Mouse (Mus musculus): ENCODE measurements around the gene Notch3. TPM values are rescaled to one million over a fixed set of nuclear protein-coding genes. Genes with fewer than 3 reads are reported as not detected.

Gene Notch3
- polyA plus RNA-seq, 1 experiment, result 24.5 TPM

DNA sequence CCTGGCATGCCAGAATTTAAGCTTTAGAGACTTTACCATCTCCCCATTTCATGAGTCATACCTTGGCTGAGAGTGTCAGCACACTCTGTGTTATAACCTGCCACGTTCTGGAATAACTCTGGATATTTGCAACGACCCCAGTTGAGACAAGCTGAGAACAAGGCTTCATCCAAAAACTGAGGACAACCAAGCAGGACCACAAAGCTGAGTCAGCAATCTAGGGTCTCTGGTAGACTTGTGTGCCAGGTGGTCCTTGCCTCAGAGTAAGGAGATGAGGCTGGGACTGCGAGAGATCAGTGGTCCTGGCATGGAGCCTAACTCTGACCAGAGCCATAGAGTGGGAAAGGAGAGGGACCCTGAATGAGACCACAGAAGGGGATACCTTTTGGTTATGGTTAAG lies 36.3 kb upstream of the Notch3 start:
- Histone ChIP-seq H3K4me1 (ENCODE audit: control insufficient read depth, insufficient read depth, insufficient read length) (no peaks in the 10 kb centered on the region), H3K36me3 (ENCODE audit: control insufficient read depth, insufficient read depth, low read length) (peaks cover 64% of the 10 kb centered on the region), H3K27me3 (ENCODE audit: control insufficient read depth, insufficient read depth, low read length) (no peaks in the 10 kb centered on the region), H3K4me3 (ENCODE audit: extremely low read depth, insufficient read depth, insufficient read length) (no peak overlapping the region), H3K27ac (ENCODE audit: insufficient read depth, low read length) (no peak overlapping the region)
- WGBS, result 91% methylated on average over 3 of the region's 3 CpGs
- no peak for DNase-seq (ENCODE audit: low read depth in 1 of 2, low spot score in 2 of 2)
- no peak for TF ChIP-seq POLR2A (IDR thresholded peaks at IDR 0.05; ENCODE audit: low read depth, low read length)
- no peak for TF ChIP-seq CTCF (IDR thresholded peaks at IDR 0.05; ENCODE audit: extremely low read depth, insufficient read depth, insufficient read length, insufficient replicate concordance)

GRCm38 (mm10) chr17:32201086-32201485 lies 34.4 kb upstream of the Notch3 start:
- no peak overlapping the region for H3K4me3 ChIP-seq (ENCODE audit: extremely low read depth, insufficient read depth, insufficient read length)
- 84% methylated on average over 5 of the region's 5 CpGs for WGBS
- peaks cover 63% of the 10 kb centered on the region for H3K36me3 ChIP-seq (ENCODE audit: control insufficient read depth, insufficient read depth, low read length)
- H3K27ac ChIP-seq (ENCODE audit: insufficient read depth, low read length), result no peak overlapping the region
- DNase-seq (ENCODE audit: low read depth in 1 of 2, low spot score in 2 of 2), result no peak
- no peak for TF ChIP-seq POLR2A (IDR thresholded peaks at IDR 0.05; ENCODE audit: low read depth, low read length)
- TF ChIP-seq CTCF (IDR thresholded peaks at IDR 0.05; ENCODE audit: extremely low read depth, insufficient read depth, insufficient read length, insufficient replicate concordance), result no peak
- H3K27me3 ChIP-seq (ENCODE audit: control insufficient read depth, insufficient read depth, low read length), result no peaks in the 10 kb centered on the region
- H3K4me1 ChIP-seq (ENCODE audit: control insufficient read depth, insufficient read depth, insufficient read length), result no peaks in the 10 kb centered on the region

DNA sequence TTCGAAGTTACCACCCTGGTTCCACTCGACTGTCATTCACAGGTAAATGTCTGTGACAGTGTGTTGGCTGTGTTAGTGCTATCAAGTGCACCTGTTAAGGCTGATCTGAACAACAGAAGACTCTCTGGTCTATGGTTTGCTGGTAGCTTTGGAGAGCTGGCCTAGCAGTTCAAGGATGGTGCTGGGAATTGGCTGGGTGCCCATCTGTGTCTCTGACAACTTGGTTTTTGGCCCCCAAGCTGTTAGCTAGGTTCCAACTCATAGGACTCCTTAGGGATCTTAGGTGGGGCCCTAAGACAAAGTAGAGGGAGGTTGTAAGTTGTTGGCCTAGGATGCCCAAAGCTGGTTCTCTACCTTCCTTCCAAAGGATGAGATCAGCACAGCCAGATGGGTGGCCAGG lies 33.1 kb upstream of the Notch3 start:
- no peak for TF ChIP-seq CTCF (IDR thresholded peaks at IDR 0.05; ENCODE audit: extremely low read depth, insufficient read depth, insufficient read length, insufficient replicate concordance)
- no peak for TF ChIP-seq POLR2A (IDR thresholded peaks at IDR 0.05; ENCODE audit: low read depth, low read length)
- Histone ChIP-seq H3K4me3 (ENCODE audit: extremely low read depth, insufficient read depth, insufficient read length) (no peak overlapping the region), H3K4me1 (ENCODE audit: control insufficient read depth, insufficient read depth, insufficient read length) (no peaks in the 10 kb centered on the region), H3K27ac (ENCODE audit: insufficient read depth, low read length) (no peak overlapping the region), H3K27me3 (ENCODE audit: control insufficient read depth, insufficient read depth, low read length) (no peaks in the 10 kb centered on the region), H3K36me3 (ENCODE audit: control insufficient read depth, insufficient read depth, low read length) (peaks cover 61% of the 10 kb centered on the region)
- no peak for DNase-seq (ENCODE audit: low read depth in 1 of 2, low spot score in 2 of 2)
- WGBS, result 72% methylated on average over 2 of the region's 2 CpGs

- TF ChIP-seq POLR2A (IDR thresholded peaks at IDR 0.05; ENCODE audit: low read depth, low read length) (no peak), CTCF (IDR thresholded peaks at IDR 0.05; ENCODE audit: extremely low read depth, insufficient read depth, insufficient read length, insufficient replicate concordance) (no peak)
- WGBS, result 92% methylated on average over 14 of the region's 14 CpGs
- H3K4me1 ChIP-seq (ENCODE audit: control insufficient read depth, insufficient read depth, insufficient read length), result no peaks in the 10 kb centered on the region; the same call in 1 of the 2 replicates
- peaks cover 54% of the 10 kb centered on the region for H3K36me3 ChIP-seq (ENCODE audit: control insufficient read depth, insufficient read depth, low read length)
- no peak overlapping the region for H3K27ac ChIP-seq (ENCODE audit: insufficient read depth, low read length)
- H3K4me3 ChIP-seq (ENCODE audit: extremely low read depth, insufficient read depth, insufficient read length), result no peak overlapping the region
- no peaks in the 10 kb centered on the region for H3K27me3 ChIP-seq (ENCODE audit: control insufficient read depth, insufficient read depth, low read length)
- DNase-seq (ENCODE audit: low read depth in 1 of 2, low spot score in 2 of 2), result no peak
Observed at GRCm38 (mm10) chr17:32197156-32197555, 30.5 kb upstream of the Notch3 start.

- TF ChIP-seq POLR2A (IDR thresholded peaks at IDR 0.05; ENCODE audit: low read depth, low read length), result no peak
- TF ChIP-seq CTCF (IDR thresholded peaks at IDR 0.05; ENCODE audit: extremely low read depth, insufficient read depth, insufficient read length, insufficient replicate concordance), result no peak
- Histone ChIP-seq H3K36me3 (ENCODE audit: control insufficient read depth, insufficient read depth, low read length) (peaks cover 40% of the 10 kb centered on the region), H3K27me3 (ENCODE audit: control insufficient read depth, insufficient read depth, low read length) (no peaks in the 10 kb centered on the region), H3K4me3 (ENCODE audit: extremely low read depth, insufficient read depth, insufficient read length) (no peak overlapping the region), H3K4me1 (ENCODE audit: control insufficient read depth, insufficient read depth, insufficient read length) (no peaks in the 10 kb centered on the region; the same call in 1 of the 2 replicates), H3K27ac (ENCODE audit: insufficient read depth, low read length) (no peak overlapping the region)
- no peak for DNase-seq (ENCODE audit: low read depth in 1 of 2, low spot score in 2 of 2)
- 49% methylated on average over 5 of the region's 5 CpGs for WGBS
Observed at GRCm38 (mm10) chr17:32195725-32196124, 29.1 kb upstream of the Notch3 start.

- TF ChIP-seq POLR2A (IDR thresholded peaks at IDR 0.05; ENCODE audit: low read depth, low read length) (no peak), CTCF (IDR thresholded peaks at IDR 0.05; ENCODE audit: extremely low read depth, insufficient read depth, insufficient read length, insufficient replicate concordance) (no peak)
- Histone ChIP-seq H3K27me3 (ENCODE audit: control insufficient read depth, insufficient read depth, low read length) (no peaks in the 10 kb centered on the region), H3K4me3 (ENCODE audit: extremely low read depth, insufficient read depth, insufficient read length) (no peak overlapping the region), H3K27ac (ENCODE audit: insufficient read depth, low read length) (no peak overlapping the region), H3K4me1 (ENCODE audit: control insufficient read depth, insufficient read depth, insufficient read length) (peaks cover 10% of the 10 kb centered on the region; the same call in 1 of the 2 replicates), H3K36me3 (ENCODE audit: control insufficient read depth, insufficient read depth, low read length) (peaks cover 16% of the 10 kb centered on the region)
- DNase-seq (ENCODE audit: low read depth in 1 of 2, low spot score in 2 of 2), result no peak
- WGBS, result 61% methylated on average over 5 of the region's 5 CpGs
Observed at GRCm38 (mm10) chr17:32193010-32193409, 26.4 kb upstream of the Notch3 start.

DNA sequence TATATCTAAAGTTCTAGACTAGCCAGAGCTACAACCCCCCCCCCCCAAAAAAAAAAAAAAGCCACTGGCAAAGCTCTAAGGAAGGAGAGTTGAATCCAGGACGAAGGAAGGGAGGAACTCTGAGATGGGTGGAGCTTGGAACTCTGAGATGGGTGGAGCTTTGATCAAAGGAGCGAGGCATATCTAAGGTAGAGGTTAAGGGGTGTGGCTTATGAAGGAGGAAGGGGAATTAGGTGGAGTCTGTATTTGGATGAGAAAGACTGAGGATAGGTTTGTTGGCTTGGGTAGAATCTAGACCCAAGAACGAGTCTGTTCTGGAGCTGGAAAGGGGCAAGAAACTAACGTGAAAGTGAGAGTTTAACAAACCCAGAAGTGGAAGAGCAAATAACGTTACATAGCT lies 23.2 kb upstream of the Notch3 start:
- Histone ChIP-seq H3K4me1 (ENCODE audit: control insufficient read depth, insufficient read depth, insufficient read length) (peaks cover 10% of the 10 kb centered on the region; the same call in 1 of the 2 replicates), H3K27me3 (ENCODE audit: control insufficient read depth, insufficient read depth, low read length) (no peaks in the 10 kb centered on the region), H3K27ac (ENCODE audit: insufficient read depth, low read length) (no peak overlapping the region), H3K4me3 (ENCODE audit: extremely low read depth, insufficient read depth, insufficient read length) (no peak overlapping the region), H3K36me3 (ENCODE audit: control insufficient read depth, insufficient read depth, low read length) (no peaks in the 10 kb centered on the region)
- 16% methylated on average over 5 of the region's 5 CpGs for WGBS
- no peak for DNase-seq (ENCODE audit: low read depth in 1 of 2, low spot score in 2 of 2)
- no peak for TF ChIP-seq CTCF (IDR thresholded peaks at IDR 0.05; ENCODE audit: extremely low read depth, insufficient read depth, insufficient read length, insufficient replicate concordance)
- no peak for TF ChIP-seq POLR2A (IDR thresholded peaks at IDR 0.05; ENCODE audit: low read depth, low read length)
